Mouse (Mus musculus) neural tube, embryonic 15.5 days (tissue): ENCODE results near the gene Ero1l. TPM values are rescaled to one million over a fixed set of nuclear protein-coding genes. Genes with fewer than 3 reads are reported as not detected.

Source experiments
- ATAC-seq: fragments of 200-750 bp; cut with Nextera tagmentation; 2 replicates; pipeline ENCODE4 v1.8.0; 2017; ENCODE audit warnings: mild to moderate bottlenecking, moderate TSS enrichment, moderate library complexity; ENCODE audit not compliant: low FRiP score
- H3K27ac ChIP-seq: fragments of 300-500 bp; sonication (generic); replicated peaks from 2 replicates; pipeline ENCODE4 v1.5.1; 2015; ENCODE audit warnings: mild to moderate bottlenecking, inconsistent platforms
- H3K27me3 ChIP-seq: fragments of 300-500 bp; sonication (generic); replicated peaks from 2 replicates; pipeline ENCODE4 v1.6.1; 2015; ENCODE audit warnings: inconsistent platforms
- H3K36me3 ChIP-seq: fragments of 300-500 bp; sonication (generic); 2 replicates; pipeline ENCODE4 v1.6.1; 2015; ENCODE audit warnings: inconsistent platforms
- H3K4me1 ChIP-seq: fragments of 300-500 bp; sonication (generic); 2 replicates; pipeline ENCODE4 v1.6.1; 2015; ENCODE audit warnings: inconsistent platforms
- H3K4me2 ChIP-seq: fragments of 300-500 bp; sonication (generic); 2 replicates; pipeline ENCODE4 v1.6.1; 2015; ENCODE audit warnings: inconsistent platforms, mild to moderate bottlenecking, moderate library complexity
- H3K4me3 ChIP-seq: fragments of 300-500 bp; sonication (generic); replicated peaks from 2 replicates; pipeline ENCODE4 v1.5.1; 2015; ENCODE audit warnings: mild to moderate bottlenecking, inconsistent platforms
- H3K9ac ChIP-seq: fragments of 300-500 bp; sonication (generic); replicated peaks from 2 replicates; pipeline ENCODE4 v1.6.1; 2015; ENCODE audit warnings: mild to moderate bottlenecking, inconsistent platforms
- H3K9me3 ChIP-seq: fragments of 300-500 bp; sonication (generic); replicated peaks from 2 replicates; pipeline ENCODE4 v1.6.1; 2016; ENCODE audit warnings: inconsistent platforms
- WGBS: fragments of 180-500 bp; shearing (Covaris S2); methylation state at CpG from one replicate; pipeline ENCODE4 v1.1.7; 2015; ENCODE audit warnings: mixed read lengths; 5-methylcytosine and 5-hydroxymethylcytosine counted together
- polyA plus RNA-seq: library from polyadenylated mRNA; unstranded; fragments of >200 nt; fragmentation: Nextera tagmentation; extraction: Ambion mirVana; gene quantifications from 2 replicates; pipeline ENCODE4 v1.2.1, GENCODE M21; 2015

Ero1l gene
- polyA plus RNA-seq, 1 experiment from 2014 or later: 20.1 TPM

GRCm38 (mm10) chr14:45321622-45322021 lies 3.1 kb upstream of the Ero1l start:
- Histone ChIP-seq H3K27ac (no peak overlapping the region), H3K27me3 (no peaks in the 10 kb centered on the region), H3K9ac (no peak overlapping the region), H3K4me1 (peaks cover 13% of the 10 kb centered on the region), H3K36me3 (no peaks in the 10 kb centered on the region), H3K4me2 (no peak overlapping the region), H3K9me3 (no peaks in the 10 kb centered on the region), H3K4me3 (no peak overlapping the region)
- ATAC-seq: no peak
- WGBS: 81% methylated on average over 5 of the region's 5 CpGs

DNA sequence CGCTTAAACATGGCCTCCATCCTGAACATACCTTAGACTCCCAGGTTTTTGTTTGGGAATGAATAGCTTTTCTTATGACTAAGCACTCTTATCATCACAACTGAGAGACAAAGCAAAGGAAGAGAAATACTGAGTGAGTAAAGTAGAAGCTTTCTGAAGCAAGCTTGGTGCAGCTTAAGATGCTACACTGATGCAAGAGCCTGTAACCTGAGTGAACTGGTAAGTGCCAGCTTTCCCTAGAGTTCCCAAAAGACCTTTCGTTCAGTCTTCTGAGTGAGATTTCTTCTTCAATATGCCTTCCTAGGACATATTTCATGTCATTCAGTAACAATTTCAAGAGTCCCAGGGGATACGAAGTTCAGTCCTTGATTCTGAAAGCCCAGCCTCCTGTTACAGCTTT lies 2.5 kb upstream of the Ero1l start:
- ATAC-seq: no peak
- Histone ChIP-seq H3K9me3 (no peaks in the 10 kb centered on the region), H3K36me3 (no peaks in the 10 kb centered on the region), H3K4me3 (no peak overlapping the region), H3K27ac (no peak overlapping the region), H3K4me2 (no peak overlapping the region), H3K27me3 (no peaks in the 10 kb centered on the region), H3K9ac (no peak overlapping the region), H3K4me1 (peaks cover 17% of the 10 kb centered on the region)
- WGBS: 78% methylated on average over 3 of the region's 3 CpGs

- H3K36me3 ChIP-seq: no peaks in the 10 kb centered on the region
- H3K9me3 ChIP-seq: no peaks in the 10 kb centered on the region
- H3K4me3 ChIP-seq: no peak overlapping the region
- WGBS: 82% methylated on average over 4 of the region's 4 CpGs
- peaks cover 27% of the 10 kb centered on the region for H3K4me1 ChIP-seq
- H3K27me3 ChIP-seq: no peaks in the 10 kb centered on the region
- no peak overlapping the region for H3K9ac ChIP-seq
- H3K4me2 ChIP-seq: no peak overlapping the region
- no peak overlapping the region for H3K27ac ChIP-seq
- ATAC-seq: no peak
These were observed 1.5 kb upstream of the Ero1l start for GRCm38 (mm10) chr14:45320111-45320510.

DNA sequence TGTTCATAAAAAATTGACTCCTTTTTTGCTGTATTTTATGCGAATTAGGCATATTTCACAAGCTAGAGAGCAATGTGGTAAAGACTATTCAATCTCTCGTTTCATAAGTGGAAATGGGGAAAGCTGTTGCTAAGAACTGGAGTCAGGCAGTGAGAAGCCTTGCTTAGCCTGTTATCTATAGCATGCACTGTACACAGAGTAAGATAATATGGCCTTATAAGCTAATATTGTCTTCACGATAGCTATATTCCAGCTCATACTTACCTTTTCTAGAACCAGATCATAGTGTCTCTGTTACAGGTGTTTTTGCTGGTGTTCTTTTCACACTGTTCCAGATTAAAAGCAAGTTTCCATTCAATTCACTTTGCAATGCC lies 653 bp upstream of the Ero1l start:
- no peak for ATAC-seq
- H3K27me3 ChIP-seq: no peaks in the 10 kb centered on the region
- WGBS: 62% methylated on average over 3 of the region's 3 CpGs
- H3K9me3 ChIP-seq: no peaks in the 10 kb centered on the region
- H3K36me3 ChIP-seq: no peaks in the 10 kb centered on the region
- H3K27ac ChIP-seq: peak overlapping the region; percentile 95; the same call in 1 of the 2 replicates
- H3K9ac ChIP-seq: no peak overlapping the region
- H3K4me3 ChIP-seq: no peak overlapping the region; the same call in 1 of the 2 replicates
- H3K4me2 ChIP-seq: peak overlapping the region; percentile 57
- peaks cover 27% of the 10 kb centered on the region for H3K4me1 ChIP-seq

DNA sequence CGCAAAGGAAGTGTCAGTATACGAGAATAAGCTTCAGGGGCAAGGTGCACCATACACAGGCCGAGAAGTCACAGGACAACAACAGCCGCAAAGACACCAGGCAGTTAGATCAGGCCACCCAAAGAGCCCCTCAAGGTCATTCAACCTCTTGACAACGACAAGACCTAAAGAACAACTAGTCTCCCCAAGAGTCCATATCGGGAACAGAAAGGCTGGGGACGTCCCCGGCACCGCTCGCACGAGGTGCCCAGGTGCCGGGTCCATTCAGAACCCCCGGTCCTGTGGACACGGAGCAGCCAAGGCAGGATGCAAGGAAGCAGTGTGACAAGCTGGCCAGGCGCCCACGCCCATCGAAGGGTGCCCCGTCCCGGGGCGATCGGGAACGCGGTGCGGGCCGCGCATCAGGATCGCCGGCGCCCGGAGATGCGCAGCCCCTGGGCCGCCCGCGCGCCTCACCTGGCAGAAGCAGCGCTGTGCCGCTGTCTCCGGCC lies 605 bp downstream of the Ero1l start:
- Histone ChIP-seq H3K9ac (peak overlapping the region; percentile 90), H3K4me2 (peak overlapping the region; percentile 57), H3K36me3 (no peaks in the 10 kb centered on the region), H3K27me3 (no peaks in the 10 kb centered on the region), H3K4me3 (peak overlapping the region; percentile 87), H3K9me3 (no peaks in the 10 kb centered on the region), H3K4me1 (peaks cover 27% of the 10 kb centered on the region), H3K27ac (peak overlapping the region; percentile 95)
- ATAC-seq: peak; percentile 54
- 1% methylated on average over 37 of the region's 38 CpGs for WGBS

- peak overlapping the region; percentile 90; the same call in 1 of the 2 replicates for H3K9ac ChIP-seq
- no peaks in the 10 kb centered on the region for H3K27me3 ChIP-seq
- ATAC-seq: no peak
- H3K4me2 ChIP-seq: peak overlapping the region; percentile 57
- 78% methylated on average over 5 of the region's 5 CpGs for WGBS
- H3K9me3 ChIP-seq: no peaks in the 10 kb centered on the region
- no peak overlapping the region for H3K27ac ChIP-seq
- H3K36me3 ChIP-seq: no peaks in the 10 kb centered on the region
- peak overlapping the region; percentile 87 for H3K4me3 ChIP-seq
- peaks cover 27% of the 10 kb centered on the region for H3K4me1 ChIP-seq
These were observed 1.6 kb downstream of the Ero1l start for GRCm38 (mm10) chr14:45316927-45317326.

DNA sequence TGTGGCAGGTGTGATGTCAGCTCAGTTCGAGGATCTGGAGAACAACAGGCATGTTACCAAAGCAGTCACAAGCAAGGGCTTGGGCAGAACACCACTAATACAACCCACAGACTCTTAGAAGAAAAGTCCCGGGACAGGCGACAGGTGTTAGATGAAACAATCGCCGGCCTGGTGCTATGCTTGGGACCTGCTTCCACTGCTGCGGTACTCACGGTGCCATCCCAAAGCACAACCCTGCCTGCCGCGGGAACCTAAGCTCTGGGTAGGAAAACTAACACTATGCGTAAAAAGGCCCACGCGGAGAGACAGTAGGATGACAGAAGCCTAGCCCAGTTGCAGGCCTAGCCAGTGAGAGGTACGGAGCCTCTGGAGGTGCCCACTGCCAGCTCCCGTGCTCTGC lies 8.5 kb downstream of the Ero1l start:
- Histone ChIP-seq H3K36me3 (peaks cover under 1% of the 10 kb centered on the region; the same call in 1 of the 2 replicates), H3K27ac (no peak overlapping the region), H3K27me3 (no peaks in the 10 kb centered on the region), H3K4me3 (no peak overlapping the region), H3K4me1 (peaks cover 8% of the 10 kb centered on the region; the same call in 1 of the 2 replicates), H3K9me3 (no peaks in the 10 kb centered on the region), H3K4me2 (no peak overlapping the region), H3K9ac (no peak overlapping the region)
- no peak; the same call in 1 of the 2 replicates for ATAC-seq
- 92% methylated on average over 14 of the region's 14 CpGs for WGBS

GRCm38 (mm10) chr14:45309646-45310045 lies 8.9 kb downstream of the Ero1l start:
- Histone ChIP-seq H3K4me3 (no peak overlapping the region), H3K27me3 (no peaks in the 10 kb centered on the region), H3K4me1 (peaks cover 8% of the 10 kb centered on the region; the same call in 1 of the 2 replicates), H3K36me3 (peaks cover 4% of the 10 kb centered on the region; the same call in 1 of the 2 replicates), H3K27ac (no peak overlapping the region), H3K9me3 (no peaks in the 10 kb centered on the region), H3K4me2 (no peak overlapping the region), H3K9ac (no peak overlapping the region)
- no peak; the same call in 1 of the 2 replicates for ATAC-seq
- 86% methylated on average over 13 of the region's 13 CpGs for WGBS

GRCm38 (mm10) chr14:45307630-45308328 lies 10.8 kb downstream of the Ero1l start:
- H3K4me3 ChIP-seq: no peak overlapping the region
- H3K9ac ChIP-seq: no peak overlapping the region
- 95% methylated on average over 8 of the region's 8 CpGs for WGBS
- peaks cover 8% of the 10 kb centered on the region; the same call in 1 of the 2 replicates for H3K4me1 ChIP-seq
- H3K4me2 ChIP-seq: no peak overlapping the region
- H3K27ac ChIP-seq: no peak overlapping the region
- H3K9me3 ChIP-seq: no peaks in the 10 kb centered on the region
- H3K27me3 ChIP-seq: no peaks in the 10 kb centered on the region
- no peak for ATAC-seq
- peaks cover 12% of the 10 kb centered on the region for H3K36me3 ChIP-seq

- ATAC-seq: no peak
- peaks cover 8% of the 10 kb centered on the region; the same call in 1 of the 2 replicates for H3K4me1 ChIP-seq
- no peak overlapping the region for H3K4me2 ChIP-seq
- H3K4me3 ChIP-seq: no peak overlapping the region
- WGBS: 98% methylated on average over 5 of the region's 5 CpGs
- H3K36me3 ChIP-seq: peaks cover 28% of the 10 kb centered on the region
- no peak overlapping the region for H3K27ac ChIP-seq
- H3K27me3 ChIP-seq: no peaks in the 10 kb centered on the region
- H3K9ac ChIP-seq: no peak overlapping the region
- no peaks in the 10 kb centered on the region for H3K9me3 ChIP-seq
These were observed 12.7 kb downstream of the Ero1l start for GRCm38 (mm10) chr14:45305852-45306251.

- WGBS: 59% methylated on average over 4 of the region's 4 CpGs
- H3K4me1 ChIP-seq: no peaks in the 10 kb centered on the region
- H3K9ac ChIP-seq: no peak overlapping the region
- no peak overlapping the region for H3K27ac ChIP-seq
- peaks cover 36% of the 10 kb centered on the region for H3K36me3 ChIP-seq
- H3K4me2 ChIP-seq: no peak overlapping the region
- no peak overlapping the region for H3K4me3 ChIP-seq
- no peaks in the 10 kb centered on the region for H3K9me3 ChIP-seq
- no peak for ATAC-seq
- no peaks in the 10 kb centered on the region for H3K27me3 ChIP-seq
These were observed 14.2 kb downstream of the Ero1l start for GRCm38 (mm10) chr14:45304389-45304788.

DNA sequence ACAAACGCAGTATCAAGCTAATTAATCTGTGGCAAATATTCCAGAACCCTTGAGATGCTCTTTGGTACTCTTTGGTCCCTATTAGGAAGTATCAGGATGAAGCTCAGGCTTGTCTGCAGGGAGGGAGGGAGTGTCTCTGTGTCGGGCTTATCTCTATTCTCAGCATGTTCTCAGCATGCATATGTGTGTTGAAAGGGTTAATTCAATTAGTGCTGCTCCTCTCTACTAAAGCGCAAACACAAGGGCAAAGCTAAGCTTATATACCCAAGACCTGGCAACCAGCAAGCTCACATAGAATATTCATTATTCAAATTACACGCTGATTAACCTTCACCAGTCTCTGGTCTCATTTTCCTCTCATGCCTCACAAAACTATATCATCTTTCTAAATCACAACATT lies 14.6 kb downstream of the Ero1l start:
- no peak overlapping the region for H3K27ac ChIP-seq
- ATAC-seq: no peak
- no peaks in the 10 kb centered on the region for H3K27me3 ChIP-seq
- no peaks in the 10 kb centered on the region for H3K9me3 ChIP-seq
- no peaks in the 10 kb centered on the region for H3K4me1 ChIP-seq
- 43% methylated on average over 4 of the region's 4 CpGs for WGBS
- no peak overlapping the region for H3K9ac ChIP-seq
- peaks cover 40% of the 10 kb centered on the region for H3K36me3 ChIP-seq
- no peak overlapping the region for H3K4me2 ChIP-seq
- no peak overlapping the region for H3K4me3 ChIP-seq
